Mouse (Mus musculus) megakaryocyte, adult 5-6 weeks (primary cell): Measurements from ENCODE around the gene Nrp1. TPM values are rescaled to one million over a fixed set of nuclear protein-coding genes. Genes with fewer than 3 reads are reported as not detected.

Source experiments
- ATAC-seq: 2 replicates; pipeline ENCODE4 v1.8.0; 2016; ENCODE audit warnings: mild to moderate bottlenecking, inconsistent platforms; ENCODE audit not compliant: poor library complexity, severe bottlenecking
- total RNA-seq, 2 experiments: library from RNA; stranded (forward) in 1 of 2; stranded (reverse) in 1 of 2; fragments of 153-499, 151-499 nt in 1 of 2; fragments of 221-1000, 200-1000 nt in 1 of 2; gene quantifications; 2 replicates each; pipeline versions ENCODE4 v1.2.3 to v1.2.4; 2015 to 2017

Gene Nrp1
- total RNA-seq (2015) (56.8 and 59.8 TPM in 2 replicates), total RNA-seq (2017) (73.2 and 74.3 TPM in 2 replicates)

DNA sequence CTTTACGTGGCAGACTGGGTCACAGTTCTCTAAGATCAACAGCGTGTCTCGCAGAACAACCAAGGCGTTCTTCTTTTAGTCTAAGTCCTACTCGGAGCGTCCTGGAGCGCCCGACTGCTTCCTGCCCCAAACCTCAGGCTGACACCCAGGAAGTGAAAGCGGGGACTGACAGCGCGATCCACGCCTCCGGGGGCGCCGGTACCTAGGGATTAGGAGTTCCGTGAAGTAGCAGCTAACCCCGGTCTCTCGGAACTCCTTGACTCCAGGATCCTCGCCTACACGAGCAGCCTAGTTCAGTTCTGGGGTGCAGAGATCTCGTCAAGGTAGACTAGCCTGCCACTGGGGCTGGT is at the start of gene Nrp1:
Gene Nrp1 (plus strand): TSS at position 199 of the 350 bp plus-strand sequence.
- peak; percentile 35 for ATAC-seq

DNA sequence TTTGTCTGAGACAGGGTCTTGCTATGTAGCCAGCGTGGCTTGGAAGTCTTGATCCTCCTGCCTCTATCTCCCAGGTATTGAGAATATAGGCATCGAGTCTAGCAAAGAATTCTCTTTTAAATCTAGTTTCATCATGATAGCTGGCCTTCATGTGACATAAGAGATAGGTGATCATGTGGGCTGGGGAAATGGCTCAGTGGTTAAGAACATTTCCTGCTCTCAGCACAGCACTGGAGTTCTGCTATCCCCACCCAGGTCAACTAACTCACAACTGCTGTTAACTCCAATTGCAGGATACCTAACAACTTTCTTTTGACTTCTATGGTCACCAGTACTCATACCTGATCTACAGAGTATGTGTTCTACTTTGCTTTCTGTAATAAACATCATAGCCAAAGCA is 37.6 kb upstream of the Nrp1 start:
- ATAC-seq: peak; percentile 68

DNA sequence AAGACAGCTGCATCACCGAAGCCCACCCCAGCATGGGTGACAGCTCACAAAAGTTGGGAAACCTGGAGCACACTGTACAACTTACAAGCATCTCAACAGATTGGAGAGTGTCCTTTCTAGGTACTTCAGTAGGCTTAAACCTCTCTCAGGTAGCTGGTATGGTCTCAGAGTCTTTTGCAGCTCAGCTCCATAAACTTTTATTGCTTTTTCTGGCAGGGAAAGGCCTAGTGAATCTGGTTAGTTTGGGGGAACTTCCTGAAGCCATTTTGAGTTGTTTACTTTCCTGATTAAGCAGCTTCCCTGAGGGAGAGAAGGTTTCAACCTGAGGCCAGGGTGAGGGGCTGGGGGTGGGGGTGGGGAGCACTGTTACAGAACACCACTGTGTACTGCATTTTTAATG is 31.1 kb upstream of the Nrp1 start:
- no peak for ATAC-seq

DNA sequence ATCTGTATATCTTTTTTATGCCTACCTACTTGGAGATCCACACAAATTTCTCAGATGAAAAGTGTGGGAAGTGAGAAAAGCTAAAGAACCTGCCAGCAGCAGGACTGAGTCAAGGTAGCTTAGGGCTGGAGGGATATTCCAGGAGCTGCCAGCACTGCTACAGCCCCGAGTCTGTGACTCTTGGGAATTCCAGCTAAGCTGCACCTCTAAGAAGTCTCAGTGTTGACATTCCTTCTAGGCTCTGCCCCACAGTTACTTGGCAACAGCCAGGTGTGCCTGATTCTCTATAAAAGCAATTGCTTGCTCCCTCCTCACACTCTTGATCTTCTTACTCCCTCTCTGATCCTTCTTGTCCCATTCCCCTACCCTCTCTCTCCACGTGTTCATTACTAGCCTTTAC is 30.5 kb upstream of the Nrp1 start:
- no peak for ATAC-seq

DNA sequence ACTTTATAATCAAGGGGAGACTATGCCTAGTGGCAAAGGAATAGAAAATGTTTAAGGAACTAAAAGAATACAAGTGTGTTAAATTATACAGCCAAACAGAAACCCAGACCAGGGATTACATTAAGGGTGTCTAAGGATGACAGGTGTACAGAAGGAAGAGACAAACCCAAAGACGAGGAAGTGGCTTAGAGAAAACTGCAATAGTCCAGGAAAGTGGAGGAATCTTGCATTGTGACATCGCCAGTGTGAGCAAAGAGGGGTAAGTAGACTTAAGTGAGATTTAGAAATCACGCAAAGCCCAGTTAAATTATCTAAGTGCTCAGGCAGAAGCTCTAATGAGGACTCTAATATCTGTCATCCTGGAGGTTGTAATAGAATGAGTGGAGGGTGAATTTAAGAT is 28.9 kb upstream of the Nrp1 start:
- ATAC-seq: peak; percentile 70

DNA sequence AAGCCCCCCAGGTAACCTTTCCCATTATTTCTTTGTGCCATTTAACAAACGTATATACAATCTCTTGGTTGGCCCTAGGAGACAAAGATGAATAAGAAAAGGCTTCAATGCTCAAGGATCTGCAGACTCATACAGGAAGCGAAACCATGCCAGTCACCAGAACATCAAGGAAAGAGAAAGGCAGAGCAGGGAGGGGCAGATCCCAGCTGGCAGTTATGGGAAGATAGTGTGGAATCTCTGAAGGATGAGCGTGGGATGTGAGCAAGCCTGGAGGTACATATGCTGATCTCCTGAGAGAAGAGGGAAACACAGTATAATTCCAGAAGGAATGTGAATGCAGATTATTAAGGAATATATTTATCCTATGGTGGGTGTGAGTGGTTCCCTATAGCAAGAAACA is 22.4 kb upstream of the Nrp1 start:
- ATAC-seq: peak; percentile 78

DNA sequence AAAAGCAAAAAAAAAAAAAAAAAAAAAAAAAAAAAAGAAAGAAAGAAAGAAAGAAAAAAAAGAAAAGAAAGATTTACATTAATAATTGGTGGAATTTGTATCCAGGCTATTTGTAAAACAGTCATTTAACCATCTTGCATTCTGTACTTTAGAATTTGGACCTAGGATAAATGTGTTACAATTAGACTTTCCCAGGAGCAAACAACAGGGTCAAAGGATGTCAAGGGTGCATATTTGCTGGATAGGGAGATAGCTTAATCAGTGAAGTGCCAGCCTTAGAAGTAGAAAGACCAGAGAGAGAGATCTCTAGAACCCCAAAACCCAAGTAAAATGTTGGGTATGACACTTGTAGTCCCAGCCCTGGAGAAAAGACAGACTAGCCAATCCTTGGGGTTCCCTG is 19.5 kb upstream of the Nrp1 start:
- no peak for ATAC-seq

DNA sequence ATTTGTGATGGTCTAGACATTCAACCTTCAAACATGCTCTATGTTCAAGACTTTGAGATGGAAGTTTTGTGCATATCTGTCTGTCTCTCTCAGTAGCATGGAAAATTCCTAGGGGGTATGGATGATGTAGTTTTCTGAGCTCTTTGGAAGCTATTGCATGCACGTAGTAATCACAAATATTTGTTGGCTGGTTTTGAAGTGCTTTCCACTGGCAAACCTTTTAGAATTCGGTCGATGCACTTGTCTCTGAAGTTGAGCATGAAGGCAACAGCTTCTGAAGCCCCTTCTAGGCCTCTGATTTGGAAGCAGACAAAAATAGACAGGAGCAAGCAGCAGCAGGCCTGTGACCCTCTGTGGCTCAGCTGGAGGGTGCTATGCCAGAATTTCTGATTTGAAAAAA is 18.9 kb upstream of the Nrp1 start:
- no peak for ATAC-seq

DNA sequence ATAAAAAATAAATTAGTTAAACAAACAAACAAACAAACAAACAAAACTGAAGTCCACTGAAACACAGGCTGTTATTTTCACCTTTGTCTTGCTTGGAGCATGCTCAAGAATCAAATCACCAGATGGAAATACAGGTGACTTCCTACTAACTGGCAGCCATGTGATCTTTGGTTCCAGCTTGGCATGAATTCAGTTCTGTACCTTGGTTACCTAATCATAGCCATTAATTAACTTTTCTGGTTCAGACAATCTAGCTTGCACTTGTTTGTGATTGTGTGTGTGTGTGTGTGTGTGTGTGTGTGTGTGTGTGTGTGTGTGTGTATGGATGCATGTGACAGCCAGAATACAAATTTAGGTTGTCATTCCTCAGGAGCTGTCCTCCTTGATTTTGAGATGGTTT is 8.0 kb upstream of the Nrp1 start:
- ATAC-seq: no peak

DNA sequence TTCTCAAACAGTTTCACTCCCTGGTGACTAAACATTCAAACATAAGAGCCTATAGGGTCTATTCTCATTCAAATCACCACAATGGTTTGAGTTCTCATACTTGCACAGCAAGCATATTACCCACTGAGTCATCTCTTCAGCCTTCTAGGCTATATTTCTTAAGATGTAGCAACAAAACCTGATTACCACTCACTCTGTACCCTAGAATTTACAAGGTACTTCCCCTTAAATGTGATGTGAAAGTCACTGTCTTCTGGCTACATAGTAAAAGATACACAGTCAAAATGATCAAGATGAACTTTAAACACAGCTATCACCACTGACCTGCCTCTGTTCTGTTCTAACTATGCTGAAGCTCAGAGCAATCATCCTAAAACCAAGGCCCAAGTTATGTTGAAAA is 7.2 kb upstream of the Nrp1 start:
- ATAC-seq: peak; percentile 34; the same call in 1 of the 2 replicates

DNA sequence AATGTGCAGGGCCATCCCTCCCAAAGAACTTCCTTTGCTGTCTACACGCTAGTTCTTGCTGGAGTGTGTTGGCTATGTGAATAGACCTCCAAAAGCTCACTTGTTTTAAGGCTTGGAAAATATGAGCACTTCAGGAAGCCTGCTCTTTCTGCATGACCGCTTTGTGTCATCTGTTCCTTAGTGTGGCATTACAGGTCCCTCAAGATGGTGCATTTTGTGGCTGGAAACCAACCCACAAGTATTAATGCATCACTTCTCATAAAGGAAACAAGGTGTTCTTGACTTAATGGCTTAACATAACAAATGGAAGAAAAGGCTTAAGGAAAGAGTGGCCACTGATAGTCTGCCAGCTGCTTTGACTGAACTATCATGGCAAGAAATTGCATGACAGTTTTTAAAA is 5.6 kb upstream of the Nrp1 start:
- ATAC-seq: no peak

DNA sequence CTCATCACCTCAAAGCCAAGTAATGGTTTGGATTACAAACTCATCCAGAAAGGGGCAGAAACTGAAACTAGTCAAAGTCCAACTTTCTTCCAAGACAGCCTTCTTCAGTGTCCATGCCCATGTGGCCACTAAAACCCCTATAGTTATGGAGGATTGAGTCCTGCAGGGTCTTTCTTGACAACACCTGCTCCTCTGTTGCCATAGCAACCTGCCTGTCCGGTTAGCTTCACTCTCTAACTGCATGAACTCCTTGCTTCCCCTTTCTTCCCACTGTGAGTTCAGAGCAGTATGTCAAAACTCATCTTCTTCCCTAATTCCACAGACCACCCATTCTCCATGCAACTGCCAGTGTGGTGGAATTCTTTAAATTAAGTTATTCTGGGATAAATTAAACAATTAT is 4.4 kb upstream of the Nrp1 start:
- ATAC-seq: peak; percentile 13; the same call in 1 of the 2 replicates

DNA sequence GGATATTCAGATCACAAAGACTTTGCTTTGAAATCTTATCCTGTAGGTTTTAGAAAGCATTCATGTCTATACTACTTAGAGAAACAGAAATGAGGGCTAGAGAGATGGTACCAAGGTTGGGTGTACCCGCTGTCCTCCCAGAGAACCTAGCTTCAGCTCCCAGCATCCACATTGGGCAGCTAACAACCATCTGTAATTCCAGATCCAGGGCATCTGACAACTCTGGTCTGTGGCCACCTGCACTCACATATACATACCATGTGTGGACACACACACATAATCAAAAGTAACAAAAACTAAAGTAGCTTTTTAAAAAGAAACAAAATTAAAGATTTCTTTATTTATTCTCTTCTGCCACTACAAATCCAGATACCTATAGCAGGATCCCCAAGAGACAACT is 3.3 kb upstream of the Nrp1 start:
- no peak for ATAC-seq

DNA sequence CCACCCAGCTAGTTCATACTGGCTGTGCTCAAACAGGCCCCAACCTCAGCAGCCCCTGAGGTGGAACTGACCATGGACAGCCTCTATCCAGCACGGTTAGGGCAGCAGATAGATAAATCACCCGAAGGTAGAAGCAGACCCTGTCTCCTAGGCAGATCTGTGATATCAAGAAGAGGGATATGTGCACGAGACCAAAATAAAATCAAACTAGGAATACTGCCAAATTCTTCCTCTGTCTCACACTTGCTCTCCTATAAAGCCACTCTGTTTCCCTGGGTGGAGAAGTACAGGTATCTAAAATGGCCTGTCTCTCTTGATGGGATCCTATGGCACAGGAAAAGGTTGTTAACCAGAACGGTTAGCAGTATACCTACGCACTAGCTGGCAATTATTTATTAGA is 2.2 kb upstream of the Nrp1 start:
- no peak for ATAC-seq

DNA sequence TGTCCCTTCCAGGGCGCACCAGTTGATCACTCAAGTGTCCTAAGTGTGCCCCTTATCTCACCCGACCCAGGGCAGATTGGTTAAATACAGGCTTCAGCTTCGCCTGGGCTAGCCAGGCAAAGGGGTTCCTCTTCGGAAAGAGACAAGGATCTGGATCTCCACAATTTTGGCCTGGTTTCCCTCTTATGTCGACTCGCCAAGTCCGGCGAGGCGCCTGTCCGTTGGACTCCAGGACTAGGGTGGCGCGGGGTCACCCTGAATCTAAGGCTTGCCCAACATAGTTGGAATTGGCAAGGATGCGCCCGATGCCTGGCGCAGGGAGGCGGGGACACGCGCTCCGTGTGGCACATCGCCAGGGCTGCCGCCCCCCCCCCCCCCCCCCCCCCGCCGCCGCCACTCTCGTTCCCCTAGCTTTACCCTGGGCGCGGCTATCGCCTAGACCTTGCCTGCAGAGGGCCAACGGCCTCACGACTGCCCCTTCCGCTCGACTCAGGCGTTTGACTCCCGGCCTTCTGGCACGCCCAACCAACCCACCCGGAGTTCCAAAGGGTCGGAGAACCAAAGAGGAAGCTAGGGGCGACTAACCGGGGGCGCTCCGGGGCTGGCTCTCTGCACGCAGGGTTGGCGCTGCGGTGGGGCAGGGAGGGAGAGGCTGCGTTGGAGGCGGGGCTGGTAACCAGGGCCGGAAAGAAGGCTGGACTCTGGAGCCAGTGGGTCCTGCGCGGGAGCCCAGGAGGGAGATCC is 1.4 kb upstream of the Nrp1 start:
- peak; percentile 63 for ATAC-seq

DNA sequence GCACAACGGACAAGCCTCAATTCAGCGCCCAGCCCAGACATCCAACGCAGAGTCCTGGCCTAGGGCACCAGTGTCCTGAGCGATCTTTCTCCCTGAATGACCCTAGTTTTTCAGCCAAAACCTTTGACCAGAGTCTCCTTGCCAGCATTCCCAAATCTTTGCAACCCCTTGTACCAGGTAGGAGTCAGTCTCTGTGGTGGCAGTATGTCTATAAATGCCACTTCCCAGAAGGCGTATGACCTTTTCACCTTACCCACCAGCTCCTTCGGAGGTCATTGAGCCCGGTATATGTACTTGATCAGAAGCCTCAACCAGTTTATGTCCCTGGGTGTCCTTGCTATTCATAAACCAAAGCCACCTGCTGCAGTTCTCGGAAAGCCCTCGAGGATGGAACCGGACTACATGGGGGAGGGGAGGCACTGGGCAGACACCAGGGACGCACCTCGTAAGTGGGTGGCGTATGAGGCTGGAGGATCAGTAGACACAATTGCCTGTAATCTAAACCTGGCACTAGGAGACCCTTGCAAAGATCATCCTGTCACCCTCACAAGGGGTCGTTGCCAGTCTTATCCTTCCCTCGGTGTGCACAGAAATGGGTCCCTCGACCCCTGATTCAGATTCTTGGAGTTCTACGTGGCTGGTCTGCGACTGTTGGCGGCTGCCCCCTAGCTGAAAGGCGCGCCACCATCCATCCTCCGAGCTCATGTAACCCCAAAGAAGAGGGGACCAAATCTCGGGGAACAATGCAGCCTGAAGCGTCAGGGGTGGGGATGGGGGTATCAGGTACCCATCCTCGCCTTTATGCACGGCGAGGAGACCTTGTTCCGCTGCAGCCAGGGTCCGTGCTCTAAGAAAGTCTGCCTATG is 631 bp upstream of the Nrp1 start:
- ATAC-seq: peak; percentile 17

DNA sequence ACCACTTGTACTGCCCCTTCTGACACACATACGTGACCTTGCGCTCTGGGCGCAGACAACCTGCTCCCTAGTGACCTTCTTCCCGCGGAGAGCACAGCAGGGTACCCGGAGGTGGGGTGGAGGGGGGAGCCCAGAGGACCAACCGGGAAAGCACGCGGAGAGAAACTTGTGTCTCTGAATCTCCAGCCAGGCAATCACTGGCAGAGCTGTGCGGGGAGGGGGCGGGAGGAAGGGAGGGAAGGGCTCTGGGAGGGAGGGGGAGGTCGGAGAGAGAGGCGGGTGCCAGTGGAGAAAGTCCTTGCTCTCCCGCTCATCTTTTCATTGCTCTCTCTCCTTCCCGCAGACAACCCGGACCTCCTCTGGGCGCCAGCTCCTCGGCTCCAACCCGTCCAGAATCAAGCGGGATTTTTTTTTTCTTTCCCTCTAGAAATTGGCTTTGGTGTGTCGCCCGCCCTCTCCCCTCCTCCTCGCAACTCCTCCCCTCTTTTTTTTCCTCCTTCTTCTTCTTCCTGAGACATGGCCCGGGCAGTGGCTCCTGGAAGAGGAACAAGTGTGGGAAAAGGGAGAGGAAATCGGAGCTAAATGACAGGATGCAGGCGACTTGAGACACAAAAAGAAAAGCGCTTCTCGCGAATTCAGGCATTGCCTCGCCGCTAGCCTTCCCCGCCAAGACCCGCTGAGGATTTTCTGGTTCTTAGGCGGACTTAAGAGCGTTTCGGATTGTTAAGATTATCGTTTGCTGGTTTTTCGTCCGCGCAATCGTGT is 534 bp downstream of the Nrp1 start:
- peak; percentile 9 for ATAC-seq

DNA sequence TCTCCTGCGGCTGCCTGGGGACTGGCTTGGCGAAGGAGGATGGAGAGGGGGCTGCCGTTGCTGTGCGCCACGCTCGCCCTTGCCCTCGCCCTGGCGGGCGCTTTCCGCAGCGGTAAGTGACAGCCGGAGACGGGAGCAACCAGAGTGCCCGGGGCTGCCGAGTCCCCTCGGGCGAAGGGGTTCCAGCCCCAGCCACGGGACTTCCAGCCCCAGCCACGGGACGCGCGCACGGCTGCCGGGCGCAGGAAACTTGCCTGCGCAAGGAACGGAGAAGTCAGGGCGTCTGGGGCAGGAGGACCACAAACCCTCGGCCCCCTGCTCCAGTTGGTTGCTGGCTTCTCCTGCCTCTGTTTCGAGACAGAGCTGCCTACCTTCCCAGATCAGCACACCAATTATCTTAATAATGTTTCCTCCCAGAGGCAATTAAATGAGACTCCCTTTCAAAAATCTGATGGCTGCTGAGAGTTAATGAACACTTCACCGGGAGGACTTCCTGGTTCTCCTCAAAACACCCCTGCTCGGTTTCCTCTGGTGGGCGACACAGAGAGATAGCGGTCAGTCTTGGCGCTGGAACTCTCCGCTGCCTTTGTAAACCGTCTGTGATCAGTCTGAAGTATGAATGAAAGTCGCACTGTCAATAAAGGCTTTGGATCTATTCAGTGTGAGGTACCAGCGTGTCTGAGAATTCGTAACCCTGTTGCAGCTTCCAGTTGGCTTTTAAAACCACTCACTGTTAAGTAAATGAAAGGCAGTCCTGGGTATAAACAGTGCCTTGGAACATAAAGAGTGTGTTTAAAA is 1.3 kb downstream of the Nrp1 start:
- ATAC-seq: peak; percentile 2; the same call in 1 of the 2 replicates

DNA sequence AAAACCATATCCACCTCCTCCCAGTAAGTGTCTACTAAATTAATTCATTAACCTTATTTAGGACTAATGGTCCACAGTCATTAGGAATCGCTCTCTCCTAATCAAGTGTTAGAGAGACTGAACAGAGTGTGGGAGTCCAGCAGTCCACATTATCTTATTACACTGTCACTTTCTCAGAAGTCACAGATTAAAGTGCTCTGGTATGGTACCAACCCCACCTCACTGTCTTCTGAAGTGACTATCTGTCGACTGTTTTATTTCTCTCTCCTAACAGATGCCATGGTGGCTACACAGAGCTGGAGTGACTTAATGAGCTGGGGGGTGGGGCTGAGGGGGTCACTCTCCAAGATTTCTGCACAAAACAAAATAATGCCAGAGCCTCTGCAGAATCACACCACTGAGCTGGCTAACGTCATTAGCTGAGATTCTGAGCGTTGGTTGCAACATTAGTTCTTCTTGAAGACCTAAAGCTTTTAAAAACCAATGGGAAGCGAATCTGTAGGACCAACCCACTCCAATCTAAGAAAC is 3.0 kb downstream of the Nrp1 start:
- no peak for ATAC-seq

DNA sequence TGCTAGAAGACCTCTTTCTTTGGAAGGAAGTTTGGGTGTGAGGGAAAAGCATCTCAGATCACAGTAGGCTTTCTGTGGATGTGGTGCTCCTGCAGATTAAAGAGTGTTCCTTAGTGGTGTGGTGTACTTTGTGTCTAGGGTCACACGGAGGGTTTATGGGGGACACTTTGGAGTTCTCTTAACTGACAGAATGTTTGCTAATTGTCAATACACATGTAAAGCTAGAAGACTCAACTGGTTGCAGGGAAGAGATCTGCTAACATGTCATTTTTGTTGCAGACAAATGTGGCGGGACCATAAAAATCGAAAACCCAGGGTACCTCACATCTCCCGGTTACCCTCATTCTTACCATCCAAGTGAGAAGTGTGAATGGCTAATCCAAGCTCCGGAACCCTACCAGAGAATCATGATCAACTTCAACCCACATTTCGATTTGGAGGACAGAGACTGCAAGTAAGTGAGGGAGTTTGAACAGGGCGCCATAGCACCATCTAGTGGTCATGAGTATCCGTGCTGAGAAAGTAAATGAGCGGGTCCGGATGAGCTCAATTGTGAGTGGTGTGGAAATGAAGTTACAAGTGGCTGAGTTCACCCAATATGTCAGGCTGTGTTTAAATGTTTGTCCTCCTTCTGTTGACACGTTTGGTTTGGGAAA is 4.7 kb downstream of the Nrp1 start:
- peak; percentile 61 for ATAC-seq
